Mouse (Mus musculus): ENCODE data around the gene Gstm5. TPM values are rescaled to one million over a fixed set of nuclear protein-coding genes. Genes with fewer than 3 reads are reported as not detected.

The Gstm5 gene
- polyA plus RNA-seq, 1 experiment from 2014 or later, result 196 TPM

Other genes with a start within 250 kb of the Gstm5 start
- 95.0 and 104 TPM in 2 replicates for gene Ahcyl1, start 199.3 kb upstream of the Gstm5 start, polyA plus RNA-seq (2014; fragmentation: Nextera tagmentation; extraction: Ambion mirVana)
- gene Csf1, start 135.4 kb upstream of the Gstm5 start, polyA plus RNA-seq (2014; fragmentation: Nextera tagmentation; extraction: Ambion mirVana), result 13.3 and 13.6 TPM in 2 replicates
- gene Eps8l3, start 18.6 kb upstream of the Gstm5 start, polyA plus RNA-seq (2014; fragmentation: Nextera tagmentation; extraction: Ambion mirVana), result 66.9 and 82.6 TPM in 2 replicates
- gene Gstm7, start 36.0 kb downstream of the Gstm5 start, polyA plus RNA-seq (2014; fragmentation: Nextera tagmentation; extraction: Ambion mirVana), result 21.3 and 23.4 TPM in 2 replicates
- gene Gstm6, start 47.9 kb downstream of the Gstm5 start, polyA plus RNA-seq (2014; fragmentation: Nextera tagmentation; extraction: Ambion mirVana), result 8.7 and 11.6 TPM in 2 replicates
- gene Gstm3, start 73.5 kb downstream of the Gstm5 start, polyA plus RNA-seq (2014; fragmentation: Nextera tagmentation; extraction: Ambion mirVana), result 27.3 and 41.6 TPM in 2 replicates
- 140 and 141 TPM in 2 replicates for gene Gstm2, start 90.6 kb downstream of the Gstm5 start, polyA plus RNA-seq (2014; fragmentation: Nextera tagmentation; extraction: Ambion mirVana)
- gene Gstm1, start 122.2 kb downstream of the Gstm5 start, polyA plus RNA-seq (2014; fragmentation: Nextera tagmentation; extraction: Ambion mirVana), result 186 and 220 TPM in 2 replicates
- gene Gstm4, start 149.1 kb downstream of the Gstm5 start, polyA plus RNA-seq (2014; fragmentation: Nextera tagmentation; extraction: Ambion mirVana), result 20.4 and 20.6 TPM in 2 replicates
- gene Ampd2, start 190.8 kb downstream of the Gstm5 start, polyA plus RNA-seq (2014; fragmentation: Nextera tagmentation; extraction: Ambion mirVana), result 38.6 and 42.2 TPM in 2 replicates
- gene Gnat2, start 197.0 kb downstream of the Gstm5 start, polyA plus RNA-seq (2014; fragmentation: Nextera tagmentation; extraction: Ambion mirVana), result 0.93 and 1.6 TPM in 2 replicates

All from intestine, embryonic 14.5 days (tissue).